Mouse (Mus musculus) MEL (cell line): Measurements from ENCODE around the gene Srd5a3. TPM values are rescaled to one million over a fixed set of nuclear protein-coding genes. Genes with fewer than 3 reads are reported as not detected.

ENCODE experiments used
- DNase-seq: peaks from one replicate; pipeline ENCODE4 v3.0.0; 2011; ENCODE audit warnings: low read depth, low spot score
- H3K27ac ChIP-seq: 2 replicates; pipeline ENCODE4 v1.5.1; 2012; ENCODE audit warnings: low read depth, mild to moderate bottlenecking, control low read depth, low read length, moderate library complexity; ENCODE audit not compliant: control insufficient read depth
- H3K27me3 ChIP-seq, 2 experiments: fragments of 150-350 bp in 1 of 2; sonication (generic) in 1 of 2; 2 replicates each; pipeline ENCODE4 v1.6.1; 2012; ENCODE audit warnings: low read length in 2 of 2, mild to moderate bottlenecking in 2 of 2, improper control_type of control experiment in 1 of 2, moderate library complexity in 1 of 2; ENCODE audit not compliant: insufficient read depth in 2 of 2, control insufficient read depth in 1 of 2
- H3K36me3 ChIP-seq, 2 experiments: 2 replicates each; pipeline ENCODE4 v1.6.1; 2012 to 2014; ENCODE audit warnings: low read length in 2 of 2, improper control_type of control experiment in 1 of 2, inconsistent platforms in 1 of 2, mild to moderate bottlenecking in 1 of 2; ENCODE audit not compliant: insufficient read depth in 2 of 2, control insufficient read depth in 1 of 2
- H3K4me1 ChIP-seq, 2 experiments: fragments of 150-350 bp in 1 of 2; sonication (generic) in 1 of 2; 2 replicates each; pipeline ENCODE4 v1.6.1; 2012; ENCODE audit warnings: low read length in 2 of 2, improper control_type of control experiment in 1 of 2, mild to moderate bottlenecking in 1 of 2; ENCODE audit not compliant: insufficient read depth in 2 of 2, control insufficient read depth in 1 of 2
- H3K4me3 ChIP-seq, 2 experiments: fragments of 150-350 bp in 1 of 2; sonication (generic) in 1 of 2; 2 replicates each; pipeline ENCODE4 v1.5.1; 2012; ENCODE audit warnings: low read depth in 2 of 2, low read length in 2 of 2, mild to moderate bottlenecking in 2 of 2, moderate library complexity in 2 of 2, control low read depth in 1 of 2, improper control_type of control experiment in 1 of 2; ENCODE audit not compliant: control insufficient read depth in 1 of 2, insufficient read depth in 1 of 2
- H3K79me2 ChIP-seq: 2 replicates; pipeline ENCODE4 v1.6.1; 2012; ENCODE audit warnings: mild to moderate bottlenecking, low read length, moderate library complexity; ENCODE audit not compliant: control insufficient read depth, poor library complexity, insufficient read depth
- H3K9ac ChIP-seq: 2 replicates; pipeline ENCODE4 v1.6.1; 2012; ENCODE audit warnings: low read depth, mild to moderate bottlenecking, control low read depth, low read length, moderate library complexity; ENCODE audit not compliant: control insufficient read depth, poor library complexity, severe bottlenecking
- H3K9me3 ChIP-seq: fragments of 150-350 bp; sonication (generic); replicated peaks from 2 replicates; pipeline ENCODE4 v1.6.1; 2012; ENCODE audit warnings: mild to moderate bottlenecking, low read length, improper control_type of control experiment, moderate library complexity; ENCODE audit not compliant: insufficient read depth
- CHD2 ChIP-seq: IDR thresholded peaks from 2 replicates; pipeline ENCODE4 v1.6.1; 2011; ENCODE audit warnings: low read length, improper control_type of control experiment
- CTCF ChIP-seq, 3 experiments: IDR thresholded peaks in 2 of 3; conservative IDR thresholded peaks in 1 of 3; 2 replicates each; pipeline ENCODE4 v1.5.1; 2011 to 2012; ENCODE audit warnings: low read length in 3 of 3, low read depth in 2 of 3, mild to moderate bottlenecking in 2 of 3, improper control_type of control experiment in 1 of 3, inconsistent platforms in 1 of 3, mixed read lengths in 1 of 3, moderate library complexity in 1 of 3; ENCODE audit not compliant: control insufficient read depth in 1 of 3, insufficient read depth in 1 of 3, poor library complexity in 1 of 3, severe bottlenecking in 1 of 3
- E2F4 ChIP-seq: IDR thresholded peaks from 2 replicates; pipeline ENCODE4 v1.6.1; 2011; ENCODE audit warnings: low read depth, low read length, improper control_type of control experiment, borderline replicate concordance
- ELF1 ChIP-seq: IDR thresholded peaks from 2 replicates; pipeline ENCODE4 v1.6.1; 2014; ENCODE audit warnings: low read depth, mild to moderate bottlenecking, inconsistent platforms, low read length, improper control_type of control experiment, moderate library complexity
- GATA1 ChIP-seq: IDR thresholded peaks from 2 replicates; pipeline ENCODE4 v1.6.1; 2011; ENCODE audit warnings: low read depth, low read length, improper control_type of control experiment
- JUND ChIP-seq: IDR thresholded peaks from 2 replicates; pipeline ENCODE4 v1.6.1; 2011; ENCODE audit warnings: low read depth, mild to moderate bottlenecking, improper control_type of control experiment, low read length
- MAFK ChIP-seq: IDR thresholded peaks from 2 replicates; pipeline ENCODE4 v1.6.1; 2011; ENCODE audit warnings: low read depth, mild to moderate bottlenecking, low read length, improper control_type of control experiment, borderline replicate concordance
- MXI1 ChIP-seq: IDR thresholded peaks from 2 replicates; pipeline ENCODE4 v1.6.1; 2011; ENCODE audit warnings: mild to moderate bottlenecking, low read depth, low read length, improper control_type of control experiment
- MYB ChIP-seq: IDR thresholded peaks from 2 replicates; pipeline ENCODE4 v1.6.1; 2011; ENCODE audit warnings: mild to moderate bottlenecking, low read depth, low read length, improper control_type of control experiment
- MYC ChIP-seq: IDR thresholded peaks from 2 replicates; pipeline ENCODE4 v1.6.1; 2011; ENCODE audit warnings: low read depth, mild to moderate bottlenecking, low read length, improper control_type of control experiment, moderate library complexity
- NELFE ChIP-seq: IDR thresholded peaks from 2 replicates; pipeline ENCODE4 v1.6.1; 2011; ENCODE audit warnings: low read depth, low read length, improper control_type of control experiment
- POLR2A ChIP-seq, 2 experiments: IDR thresholded peaks; 2 replicates each; pipeline ENCODE4 v1.6.1; 2011 to 2012; ENCODE audit warnings: low read length in 2 of 2, mild to moderate bottlenecking in 2 of 2, control low read depth in 1 of 2, improper control_type of control experiment in 1 of 2, low read depth in 1 of 2, moderate library complexity in 1 of 2; ENCODE audit not compliant: control insufficient read depth in 1 of 2, insufficient read depth in 1 of 2, poor library complexity in 1 of 2
- POLR2AphosphoS2 ChIP-seq: IDR thresholded peaks from 2 replicates; pipeline ENCODE4 v1.6.1; 2011; ENCODE audit warnings: low read length, improper control_type of control experiment
- POLR2AphosphoS5 ChIP-seq: IDR thresholded peaks from 2 replicates; pipeline ENCODE4 v1.6.1; 2012; ENCODE audit warnings: low read depth, borderline replicate concordance, mild to moderate bottlenecking, inconsistent platforms, low read length, moderate library complexity, mixed read lengths
- TAL1 ChIP-seq: IDR thresholded peaks from 2 replicates; pipeline ENCODE4 v1.6.1; 2012; ENCODE audit warnings: mild to moderate bottlenecking, inconsistent platforms, low read length, moderate library complexity, mixed read lengths
- TBP ChIP-seq: IDR thresholded peaks from 2 replicates; pipeline ENCODE4 v1.8.0; 2011; ENCODE audit warnings: low read depth, low read length, improper control_type of control experiment
- UBTF ChIP-seq: IDR thresholded peaks from 2 replicates; pipeline ENCODE4 v1.6.1; 2012; ENCODE audit warnings: low read depth, mild to moderate bottlenecking, inconsistent platforms, low read length, improper control_type of control experiment, moderate library complexity, borderline replicate concordance; ENCODE audit not compliant: insufficient read depth
- USF1 ChIP-seq: IDR thresholded peaks from 2 replicates; pipeline ENCODE4 v1.6.1; 2014; ENCODE audit warnings: low read depth, mild to moderate bottlenecking, inconsistent platforms, low read length, improper control_type of control experiment, moderate library complexity
- USF2 ChIP-seq, 2 experiments: IDR thresholded peaks; 2 replicates each; pipeline ENCODE4 v1.6.1; 2011 to 2012; ENCODE audit warnings: improper control_type of control experiment in 2 of 2, low read length in 2 of 2, borderline replicate concordance in 1 of 2, inconsistent platforms in 1 of 2, low read depth in 1 of 2, mild to moderate bottlenecking in 1 of 2; ENCODE audit not compliant: insufficient read depth in 1 of 2
- ZC3H11A ChIP-seq: IDR thresholded peaks from 2 replicates; pipeline ENCODE4 v1.6.1; 2012; ENCODE audit warnings: low read depth, mild to moderate bottlenecking, inconsistent platforms, low read length, improper control_type of control experiment
- polyA plus RNA-seq, 2 experiments: library from polyadenylated mRNA; stranded (reverse) in 1 of 2; unstranded in 1 of 2; fragments of >175 nt in 1 of 2; fragments of >200 nt in 1 of 2; gene quantifications; 2 replicates each; pipeline versions ENCODE4 v1.2.1 to v1.2.4; 2012; ENCODE audit warnings: low replicate concordance in 2 of 2, low read depth in 1 of 2; ENCODE audit not compliant: insufficient read length in 2 of 2, insufficient read depth in 1 of 2, missing spikeins in 1 of 2
- total RNA-seq: library from RNA; depleted of rRNA; stranded (reverse); fragments of 300-350 nt; gene quantifications from 2 replicates; pipeline ENCODE4 v1.2.3, GENCODE M21; 2012

The Srd5a3 gene
- total and polyA plus RNA-seq, 3 experiments = 17.0 to 33.2 TPM; not detected in 1

GRCm38 (mm10) chr5:76153430-76153829 lies 13.4 kb downstream of the Srd5a3 start:
- Histone ChIP-seq H3K9me3 (no peaks in the 10 kb centered on the region), H3K79me2 (no peaks in the 10 kb centered on the region), H3K4me1 (no peaks in the 10 kb centered on the region), H3K27ac (no peak overlapping the region), H3K36me3 (no peaks in the 10 kb centered on the region; a peak in 1 of 4 replicates), H3K9ac (no peak overlapping the region), H3K27me3 (no peaks in the 10 kb centered on the region), H3K4me3 (no peak overlapping the region)
- DNase-seq = no peak
- no peak for TF ChIP-seq POLR2AphosphoS5
- TF ChIP-seq CTCF (IDR thresholded peaks at IDR 0.05 in 2 of 3, conservative IDR thresholded peaks at IDR 0.05 in 1 of 3; ENCODE audit: control insufficient read depth in 1 of 3, insufficient read depth in 1 of 3, low read depth in 2 of 3, low read length in 3 of 3, poor library complexity in 1 of 3, severe bottlenecking in 1 of 3) = no peak
- no peak for TF ChIP-seq ELF1
- TF ChIP-seq TBP = no peak
- no peak for TF ChIP-seq MAFK
- TF ChIP-seq ZC3H11A = no peak
- TF ChIP-seq E2F4 = no peak
- TF ChIP-seq NELFE = no peak
- no peak for TF ChIP-seq TAL1

- no peak overlapping the region for H3K9ac ChIP-seq
- H3K9me3 ChIP-seq = no peaks in the 10 kb centered on the region
- H3K27ac ChIP-seq = no peak overlapping the region
- H3K4me3 ChIP-seq = no peak overlapping the region
- no peaks in the 10 kb centered on the region for H3K4me1 ChIP-seq
- no peaks in the 10 kb centered on the region for H3K27me3 ChIP-seq
- H3K79me2 ChIP-seq = no peaks in the 10 kb centered on the region
- H3K36me3 ChIP-seq = no peaks in the 10 kb centered on the region; a peak in 1 of 4 replicates
- DNase-seq = no peak
- no peak for TF ChIP-seq MYB
- no peak for TF ChIP-seq MXI1
- TF ChIP-seq JUND = no peak
- TF ChIP-seq POLR2AphosphoS2 = no peak
- no peak for TF ChIP-seq MAFK
- no peak for TF ChIP-seq USF1
- TF ChIP-seq TBP = no peak
- no peak for TF ChIP-seq USF2 (IDR thresholded peaks at IDR 0.05; ENCODE audit: borderline replicate concordance in 1 of 2, insufficient read depth in 1 of 2, low read depth in 1 of 2, low read length in 2 of 2)
- no peak for TF ChIP-seq POLR2AphosphoS5
- no peak for TF ChIP-seq GATA1
- TF ChIP-seq POLR2A (IDR thresholded peaks at IDR 0.05; ENCODE audit: control insufficient read depth in 1 of 2, insufficient read depth in 1 of 2, low read depth in 1 of 2, low read length in 2 of 2, poor library complexity in 1 of 2) = no peak
- TF ChIP-seq CHD2 = no peak
- TF ChIP-seq MYC = no peak
- TF ChIP-seq ELF1 = no peak
- TF ChIP-seq UBTF = no peak
Measured at GRCm38 (mm10) chr5:76154434-76155165, 14.5 kb downstream of the Srd5a3 start.
